Mouse (Mus musculus): ENCODE data around the gene Lipc.
A peak's percentile ranks its signal among the peaks of the same experiment; 100 is the strongest.

Gene Lipc

GRCm38 (mm10) chr9:70952126-70952525 lies at the start of gene Lipc:
Gene Lipc (minus strand): TSS chr9:70952226.
- no peak for DNase-seq (ENCODE audit: low read depth in 1 of 2, low spot score in 2 of 2)

- DNase-seq (ENCODE audit: low read depth in 1 of 2, low spot score in 2 of 2): no peak
Observed at GRCm38 (mm10) chr9:70999161-70999560, 47.1 kb upstream of the Lipc start.

GRCm38 (mm10) chr9:70998719-70999118 lies 46.7 kb upstream of the Lipc start:
- DNase-seq (ENCODE audit: low read depth in 1 of 2, low spot score in 2 of 2): peak; percentile 19 to 41

- no peak for DNase-seq (ENCODE audit: low read depth in 1 of 2, low spot score in 2 of 2)
Observed at GRCm38 (mm10) chr9:70993326-70993725, 41.3 kb upstream of the Lipc start.

- DNase-seq (ENCODE audit: low read depth in 1 of 2, low spot score in 2 of 2): no peak
Observed at GRCm38 (mm10) chr9:70991401-70991800, 39.4 kb upstream of the Lipc start.

GRCm38 (mm10) chr9:70987210-70987609 lies 35.2 kb upstream of the Lipc start:
- DNase-seq (ENCODE audit: low read depth in 1 of 2, low spot score in 2 of 2): no peak

- DNase-seq (ENCODE audit: low read depth in 1 of 2, low spot score in 2 of 2): no peak
Observed at GRCm38 (mm10) chr9:70982991-70983480, 31.0 kb upstream of the Lipc start.

- no peak for DNase-seq (ENCODE audit: low read depth in 1 of 2, low spot score in 2 of 2)
Observed at GRCm38 (mm10) chr9:70981721-70982120, 29.7 kb upstream of the Lipc start.

- DNase-seq (ENCODE audit: low read depth in 1 of 2, low spot score in 2 of 2): no peak
Observed at GRCm38 (mm10) chr9:70979641-70980040, 27.6 kb upstream of the Lipc start.

GRCm38 (mm10) chr9:70979171-70979570 lies 27.1 kb upstream of the Lipc start:
- no peak for DNase-seq (ENCODE audit: low read depth in 1 of 2, low spot score in 2 of 2)

GRCm38 (mm10) chr9:70977392-70977791 lies 25.4 kb upstream of the Lipc start:
- DNase-seq (ENCODE audit: low read depth in 1 of 2, low spot score in 2 of 2): no peak

GRCm38 (mm10) chr9:70975921-70976320 lies 23.9 kb upstream of the Lipc start:
- DNase-seq (ENCODE audit: low read depth in 1 of 2, low spot score in 2 of 2): no peak

GRCm38 (mm10) chr9:70973286-70973685 lies 21.3 kb upstream of the Lipc start:
- no peak for DNase-seq (ENCODE audit: low read depth in 1 of 2, low spot score in 2 of 2)

- no peak for DNase-seq (ENCODE audit: low read depth in 1 of 2, low spot score in 2 of 2)
Observed at GRCm38 (mm10) chr9:70969244-70969643, 17.2 kb upstream of the Lipc start.

GRCm38 (mm10) chr9:70965999-70966994 lies 14.3 kb upstream of the Lipc start:
- no peak for DNase-seq (ENCODE audit: low read depth in 1 of 2, low spot score in 2 of 2)

GRCm38 (mm10) chr9:70965422-70965821 lies 13.4 kb upstream of the Lipc start:
- DNase-seq (ENCODE audit: low read depth in 1 of 2, low spot score in 2 of 2): no peak

- no peak for DNase-seq (ENCODE audit: low read depth in 1 of 2, low spot score in 2 of 2)
Observed at GRCm38 (mm10) chr9:70965011-70965410, 13.0 kb upstream of the Lipc start.

- no peak for DNase-seq (ENCODE audit: low read depth in 1 of 2, low spot score in 2 of 2)
Observed at GRCm38 (mm10) chr9:70963461-70963891, 11.4 kb upstream of the Lipc start.

- no peak for DNase-seq (ENCODE audit: low read depth in 1 of 2, low spot score in 2 of 2)
Observed at GRCm38 (mm10) chr9:70962781-70963455, 10.9 kb upstream of the Lipc start.

GRCm38 (mm10) chr9:70960301-70960700 lies 8.3 kb upstream of the Lipc start:
- DNase-seq (ENCODE audit: low read depth in 1 of 2, low spot score in 2 of 2): no peak

GRCm38 (mm10) chr9:70959866-70960265 lies 7.8 kb upstream of the Lipc start:
- DNase-seq (ENCODE audit: low read depth in 1 of 2, low spot score in 2 of 2): no peak

GRCm38 (mm10) chr9:70959447-70959846 lies 7.4 kb upstream of the Lipc start:
- no peak for DNase-seq (ENCODE audit: low read depth in 1 of 2, low spot score in 2 of 2)

Data from monocyte, adult 2 months (primary cell).